Mouse (Mus musculus) frontal cortex, postnatal 10 days (tissue): ENCODE results near the gene Hmx1.

ENCODE experiments used
- DNase-seq, 2 experiments: peaks; one replicate each; pipeline ENCODE4 v3.0.0; 2022; ENCODE audit warnings: low spot score in 2 of 2, mixed read lengths in 1 of 2

Hmx1 gene

DNA sequence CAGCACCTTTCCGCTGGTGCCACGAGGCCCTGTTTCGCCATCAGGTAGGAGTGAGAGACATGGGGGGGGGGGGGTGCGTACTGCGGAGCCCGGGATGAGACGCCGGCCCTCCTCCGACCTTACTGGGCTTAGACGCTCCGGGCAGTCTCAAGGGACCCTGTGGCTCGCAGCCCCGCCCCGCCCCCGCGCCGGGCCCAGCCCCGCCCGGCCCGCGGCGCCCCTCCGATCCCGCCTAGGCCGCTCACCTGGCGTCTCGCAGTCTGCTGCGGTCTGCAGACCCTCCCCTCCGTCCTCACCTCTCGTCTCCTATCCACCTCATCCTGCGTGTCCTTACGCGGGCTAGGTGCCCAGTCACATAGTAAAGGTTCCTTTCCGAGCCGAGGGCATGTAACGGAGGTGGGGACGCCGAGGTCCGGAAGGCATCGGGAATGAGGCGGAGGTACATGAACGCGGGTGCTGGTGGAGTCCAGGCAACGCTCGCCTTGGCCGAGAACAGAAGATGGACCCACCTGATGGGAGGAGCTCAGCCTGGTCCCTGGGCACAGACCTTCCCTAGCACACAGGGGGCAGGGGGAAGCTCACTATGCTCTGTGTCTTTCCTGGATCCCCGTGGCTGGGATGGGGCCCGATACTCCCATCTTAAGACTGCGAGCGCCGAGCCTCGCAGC, 8.9 kb downstream of the Hmx1 start:
- DNase-seq: no peak

DNA sequence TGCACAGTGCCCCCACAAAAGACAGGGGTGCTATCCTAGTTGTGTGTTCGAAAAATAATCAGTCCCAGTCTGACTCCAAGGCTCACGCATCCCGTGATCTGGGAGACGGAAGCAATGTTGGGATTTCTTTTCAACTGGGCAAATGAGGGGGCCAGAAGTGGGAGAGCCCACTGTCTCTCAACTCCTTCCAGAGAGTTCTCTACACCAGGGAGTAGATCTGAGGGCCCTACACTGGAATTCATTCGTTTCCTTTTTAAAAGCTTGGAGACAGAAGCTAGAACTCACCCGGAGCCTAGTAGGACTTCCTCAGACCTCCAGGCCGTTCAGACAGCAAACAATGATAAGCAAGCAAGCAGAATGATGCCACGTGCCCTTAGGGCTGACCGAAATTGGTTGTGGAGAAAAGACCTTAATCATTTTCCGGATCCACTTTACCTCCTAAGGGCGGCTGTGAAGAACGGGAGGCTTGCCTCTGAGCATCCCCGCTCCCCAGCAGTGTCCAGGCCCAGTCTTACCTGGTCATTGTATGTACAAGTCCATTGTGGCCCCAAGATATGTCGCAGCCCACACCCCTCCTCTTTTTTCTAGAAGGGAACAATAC, 9.5 kb downstream of the Hmx1 start:
- no peak for DNase-seq

DNA sequence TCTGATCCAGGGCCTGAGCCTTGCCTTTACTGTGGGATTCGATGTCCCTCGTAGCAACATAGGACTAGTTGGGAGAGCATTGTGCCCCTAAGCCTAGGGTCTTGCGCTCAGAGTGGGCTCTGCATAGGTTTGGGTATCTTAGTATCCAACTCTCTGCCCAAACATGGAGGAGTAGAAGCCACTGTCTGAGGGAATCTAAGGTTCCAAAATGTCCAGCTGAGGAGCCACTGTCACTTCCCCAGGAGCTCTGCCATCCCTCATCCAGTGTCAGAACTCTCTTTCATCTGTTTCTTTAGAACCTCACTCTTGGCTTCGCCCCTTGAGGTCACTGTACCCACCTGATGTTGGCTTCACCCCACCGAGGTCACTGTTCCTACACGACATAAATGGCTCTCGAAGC, 10.2 kb downstream of the Hmx1 start:
- DNase-seq: no peak

DNA sequence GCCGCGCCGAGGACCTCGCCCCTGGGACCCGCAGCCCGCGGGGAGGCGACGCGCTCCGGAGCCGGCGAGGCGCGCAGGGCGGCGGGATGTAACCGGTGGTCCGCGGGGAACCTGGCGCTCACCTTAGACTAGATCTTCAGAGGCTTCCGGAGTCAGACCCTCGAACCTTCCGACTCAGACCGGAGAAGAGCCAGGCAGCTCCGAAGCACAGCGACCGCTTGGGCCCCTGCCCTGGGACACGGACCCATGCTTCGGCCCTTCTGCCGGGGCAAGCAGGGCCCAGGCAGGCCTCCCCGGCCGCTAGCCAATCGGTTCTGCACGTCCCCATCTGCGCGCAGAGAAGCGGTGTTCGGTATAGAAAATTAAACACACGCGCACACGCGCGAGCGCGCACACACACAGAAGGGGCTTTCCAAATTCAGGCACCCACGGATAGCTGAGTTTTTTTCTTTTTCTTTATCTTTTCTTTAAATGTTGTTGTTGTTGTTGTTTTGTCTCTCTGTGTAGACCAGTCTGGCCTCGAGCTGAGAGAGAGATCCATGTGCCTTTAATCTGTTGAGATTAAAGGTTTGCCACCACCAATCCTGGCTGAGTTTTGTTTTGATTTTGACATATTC, 10.9 kb downstream of the Hmx1 start:
- DNase-seq: no peak

DNA sequence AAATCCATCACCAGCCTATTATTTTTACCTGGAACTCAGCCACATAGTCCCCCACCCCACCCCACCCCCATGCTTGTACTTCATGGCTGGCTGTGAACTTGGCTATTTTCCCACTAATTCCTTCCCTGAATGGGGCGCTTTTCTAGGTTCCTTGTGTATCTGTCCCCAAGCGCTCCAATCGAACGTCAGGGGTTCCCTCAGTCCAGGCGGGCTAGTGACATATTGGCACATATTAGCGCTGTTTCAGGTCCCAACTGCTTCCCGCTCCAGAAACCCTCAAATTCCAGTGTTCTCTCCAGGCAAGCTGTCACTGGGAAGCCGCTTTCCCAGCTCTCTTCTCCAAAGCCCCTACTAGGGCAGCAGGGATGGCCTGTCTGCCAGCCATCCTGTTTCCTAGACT, 12.3 kb downstream of the Hmx1 start:
- no peak for DNase-seq

DNA sequence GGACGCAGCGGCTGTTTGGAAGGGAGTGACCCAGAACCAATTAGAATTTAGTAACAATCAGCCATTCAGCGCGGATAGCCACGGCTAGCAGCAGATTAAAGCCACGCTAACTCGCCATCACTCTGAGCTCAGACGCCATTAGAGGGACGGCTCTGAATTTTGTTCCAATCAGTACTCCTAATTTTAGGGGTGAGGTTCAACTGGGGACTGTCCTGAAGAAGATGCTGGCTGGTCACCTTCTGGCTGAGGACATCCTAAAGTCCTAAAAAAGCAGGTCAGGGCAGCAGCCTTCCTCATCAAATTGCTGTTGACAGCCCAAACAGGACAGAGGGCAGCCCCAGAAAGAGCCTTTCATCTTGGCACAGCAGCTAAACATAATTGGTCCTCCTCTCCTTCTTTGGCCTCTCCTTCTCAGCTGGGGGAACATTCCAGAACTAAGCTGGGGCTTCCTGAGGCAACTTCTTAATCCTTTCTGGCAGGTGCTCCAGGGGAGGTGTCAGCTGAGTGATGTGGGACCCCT, 18.6 kb downstream of the Hmx1 start:
- no peak for DNase-seq

DNA sequence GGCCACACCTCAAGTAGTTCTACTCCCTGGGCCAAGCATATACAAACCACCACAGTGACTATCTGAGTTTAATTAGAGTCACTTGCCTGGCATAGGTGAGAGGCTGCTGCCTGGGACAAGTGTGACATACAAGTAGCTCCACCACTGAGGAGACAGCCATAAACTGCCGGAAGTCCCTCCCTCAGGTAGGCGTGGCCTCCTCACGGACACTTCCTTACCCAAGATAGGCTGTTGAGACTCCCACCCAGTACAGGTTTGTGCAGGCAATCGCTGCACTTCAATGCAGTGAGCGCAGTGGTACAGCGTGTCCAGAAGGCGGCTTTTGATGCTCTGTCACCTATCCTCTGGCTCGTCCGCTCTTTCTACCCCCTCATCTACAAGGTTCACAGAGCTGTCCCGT, 22.1 kb downstream of the Hmx1 start:
- DNase-seq: no peak

DNA sequence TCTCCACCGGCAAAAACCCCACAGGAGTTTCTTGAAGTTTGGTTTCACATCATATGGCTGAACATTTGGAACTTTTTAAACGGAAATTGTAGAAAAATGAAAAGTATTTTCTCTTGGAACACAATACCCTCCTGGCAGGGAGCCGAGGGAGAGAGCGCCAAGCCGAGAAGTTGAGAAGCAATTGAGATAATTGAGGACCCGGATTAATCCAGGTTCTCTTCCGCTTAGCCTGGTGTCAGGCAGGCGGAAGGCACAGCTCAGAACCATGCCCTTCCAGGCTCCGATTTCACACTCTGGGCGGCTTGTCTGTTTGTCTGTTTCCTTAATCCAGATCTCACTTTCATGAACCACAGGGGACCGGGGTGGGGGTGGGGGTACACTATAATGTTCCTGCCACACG, 23.9 kb downstream of the Hmx1 start:
- DNase-seq: no peak

DNA sequence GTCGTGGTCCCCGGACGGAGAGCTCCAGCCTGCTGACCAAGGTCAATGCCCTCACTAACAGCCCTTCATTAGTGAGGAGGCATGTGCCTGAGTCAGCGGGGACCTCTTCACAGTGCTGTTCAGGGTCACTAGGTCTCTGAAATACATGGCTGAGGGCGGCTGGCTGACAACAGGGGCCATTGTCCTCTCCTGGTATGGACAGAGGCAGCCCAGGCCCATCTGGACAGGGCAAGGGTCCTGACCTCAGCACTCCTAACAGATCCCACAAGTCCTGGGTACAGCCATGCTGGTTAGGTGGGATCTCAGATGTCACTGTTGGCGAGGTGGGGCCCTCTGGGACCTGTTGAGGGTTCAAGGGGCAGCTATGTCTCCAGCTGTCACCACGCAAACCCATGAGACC, 28.8 kb downstream of the Hmx1 start:
- DNase-seq: no peak

DNA sequence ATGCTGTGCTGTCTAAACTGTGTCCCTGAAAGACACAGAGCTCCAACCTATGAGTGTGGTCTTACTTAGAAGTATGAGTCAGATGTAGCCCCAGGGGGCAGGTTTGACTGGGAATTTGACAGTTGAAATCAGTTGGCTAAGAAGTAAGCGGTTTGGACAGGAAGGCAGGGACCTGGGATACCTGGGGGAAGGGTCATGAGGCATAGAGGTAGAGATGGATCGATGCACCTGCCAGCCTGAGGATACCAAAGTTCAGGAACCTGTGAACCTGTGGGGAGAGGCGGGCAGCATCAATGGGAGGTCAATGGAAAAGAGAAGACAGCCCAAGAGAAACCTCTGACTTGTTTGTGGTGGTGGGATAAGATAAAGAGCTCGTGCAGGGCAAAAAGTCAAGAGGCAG, 32.7 kb downstream of the Hmx1 start:
- no peak for DNase-seq

DNA sequence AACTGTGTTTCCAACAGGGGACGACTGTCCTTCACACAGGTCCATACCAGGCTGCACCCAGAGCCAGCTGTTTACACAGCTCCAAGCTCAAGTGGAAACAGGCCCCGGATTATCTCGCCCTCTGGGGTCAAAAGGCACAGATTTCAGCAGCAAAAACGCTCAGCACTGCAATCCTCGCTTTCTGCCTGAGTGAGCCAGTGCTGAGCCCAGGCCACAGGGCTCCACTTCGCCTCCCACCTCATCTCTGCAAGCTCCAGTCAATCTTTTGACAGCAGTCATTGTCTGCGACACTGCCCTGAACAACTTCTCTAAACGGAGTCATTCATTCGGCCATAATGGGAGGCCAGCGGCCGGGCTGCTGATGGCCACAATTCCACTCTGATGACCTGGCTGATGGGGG, 36.3 kb downstream of the Hmx1 start:
- DNase-seq: no peak

DNA sequence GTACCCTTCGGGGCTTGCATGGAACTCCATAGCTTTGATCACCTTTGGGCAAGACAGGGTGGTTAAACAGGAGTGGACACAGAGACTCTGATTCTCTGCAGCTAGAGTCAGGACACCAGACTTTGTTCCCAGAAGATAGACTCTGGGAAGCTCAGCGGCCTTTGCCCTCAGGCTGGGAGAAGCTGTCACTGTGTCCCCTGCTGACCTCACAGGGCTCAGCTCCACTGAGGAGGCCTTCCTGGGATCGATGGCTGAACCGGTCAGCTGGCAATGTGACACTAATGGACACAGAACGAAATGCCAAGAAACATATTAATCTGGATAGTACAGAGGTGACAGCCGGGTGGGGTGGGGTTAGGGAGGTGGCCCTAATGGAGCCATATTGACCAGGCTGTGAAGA, 39.0 kb downstream of the Hmx1 start:
- DNase-seq: no peak

DNA sequence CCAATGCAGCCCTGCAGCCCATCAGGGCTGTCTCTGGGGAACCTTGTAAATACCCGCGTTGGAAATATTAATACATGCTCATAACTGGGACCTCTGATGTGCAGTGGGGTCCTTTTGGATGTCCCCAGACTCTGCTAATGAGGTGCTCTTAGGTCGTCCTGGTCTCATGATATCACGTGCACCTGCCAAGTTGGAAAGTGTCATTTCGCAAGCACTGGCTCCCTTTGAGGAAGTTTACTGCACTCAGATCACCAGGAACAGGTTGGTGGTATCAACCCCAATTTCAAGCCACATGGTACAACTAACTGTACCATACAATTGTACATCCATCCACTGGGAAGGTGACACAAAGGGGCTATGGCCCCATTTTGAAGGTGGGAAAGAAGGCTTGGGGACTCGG, 39.5 kb downstream of the Hmx1 start:
- DNase-seq: no peak

DNA sequence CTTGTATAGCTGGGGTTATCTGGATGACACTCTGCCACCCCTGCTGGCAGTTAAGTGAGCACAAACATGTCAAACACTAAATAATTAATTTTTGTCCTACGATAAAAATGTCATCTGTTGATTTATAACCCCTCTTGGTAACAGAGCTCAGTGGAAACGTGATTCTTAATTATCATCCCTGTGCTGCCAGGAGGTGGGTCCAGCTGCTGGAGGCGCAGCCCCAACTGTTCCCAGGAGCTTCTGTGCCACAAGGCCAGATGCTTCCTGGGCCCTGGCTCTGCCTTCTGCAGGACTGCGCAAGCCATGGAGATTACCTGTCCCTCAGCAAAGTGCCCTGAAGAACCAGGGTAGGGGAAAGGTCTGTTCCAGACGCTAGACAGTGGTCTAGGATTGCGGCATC, 43.2 kb downstream of the Hmx1 start:
- DNase-seq: no peak

DNA sequence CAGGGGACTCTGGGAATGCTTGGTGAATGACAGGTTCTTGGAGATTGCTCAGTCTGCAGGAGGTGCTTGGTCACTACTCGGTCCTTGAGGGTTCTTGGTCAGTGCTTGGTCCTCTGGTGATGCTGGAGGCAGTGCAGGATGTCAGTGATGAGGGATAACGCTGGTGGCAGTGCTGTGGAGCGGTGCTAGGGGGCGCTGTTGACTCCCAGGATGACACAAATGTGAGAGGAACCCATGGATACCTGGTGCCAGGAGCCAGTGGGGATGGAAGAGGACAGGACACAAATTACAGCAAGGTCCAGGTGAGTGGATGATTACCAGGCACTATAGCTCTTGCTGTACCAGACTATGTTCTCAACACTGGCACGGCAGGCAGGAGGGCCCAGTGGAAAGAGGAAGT, 45.1 kb downstream of the Hmx1 start:
- no peak for DNase-seq

DNA sequence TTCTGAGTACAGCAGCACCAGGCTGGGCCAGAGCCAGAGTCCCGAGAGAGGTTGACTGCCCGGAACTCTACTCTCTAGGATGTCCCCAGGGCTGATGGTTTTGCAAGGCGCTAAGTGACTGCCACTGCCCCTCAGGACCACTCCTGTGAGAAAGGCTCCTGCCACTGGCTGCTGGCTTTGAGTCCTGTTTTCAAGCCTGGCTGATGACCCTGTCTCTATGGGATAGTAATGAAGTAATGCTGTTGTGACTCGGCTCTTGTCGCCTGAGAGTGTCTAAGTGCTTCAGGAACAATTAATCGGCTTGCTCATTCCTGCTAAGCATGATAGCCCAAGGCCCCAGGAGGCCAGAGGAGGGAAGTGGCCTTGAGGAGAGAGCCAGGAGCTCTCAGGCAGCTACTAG, 45.8 kb downstream of the Hmx1 start:
- no peak for DNase-seq

DNA sequence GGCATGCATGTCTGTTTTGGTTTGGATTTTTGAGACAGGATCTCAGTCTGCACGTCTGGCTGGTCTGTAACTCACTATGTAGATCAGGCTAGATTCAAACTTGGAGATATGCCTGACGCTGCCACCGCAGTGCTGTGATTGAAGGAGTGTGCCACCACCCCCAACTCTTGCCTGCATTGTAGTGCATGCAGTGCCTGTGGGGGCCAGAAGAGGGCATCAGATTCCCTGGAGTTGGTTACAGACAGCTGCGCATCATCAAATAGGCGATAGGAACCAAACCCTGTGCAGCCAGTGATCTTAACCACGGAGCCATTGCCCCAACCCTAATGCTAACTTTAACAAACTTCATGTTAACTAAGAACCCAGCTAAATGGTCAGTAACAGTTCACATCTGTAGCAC, 49.9 kb downstream of the Hmx1 start:
- DNase-seq: no peak

DNA sequence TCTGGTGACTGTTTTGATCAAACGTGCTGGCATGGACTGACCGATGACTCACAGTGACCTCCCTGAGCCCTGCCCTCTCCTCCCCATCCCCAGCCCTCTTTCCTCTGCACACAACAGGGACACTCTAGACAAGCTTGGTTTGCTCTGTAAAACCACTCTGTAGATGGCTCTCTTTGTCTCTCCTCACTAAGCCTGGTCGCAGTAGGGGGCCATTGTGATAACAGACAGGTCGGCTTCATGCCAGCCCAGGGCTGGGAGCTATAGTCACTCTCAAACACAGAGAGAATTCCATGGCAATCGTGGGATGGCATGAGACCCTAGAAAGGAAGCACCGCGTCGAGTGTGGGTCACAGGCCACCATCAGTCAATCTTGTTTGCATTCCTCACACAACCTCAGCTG, 51.6 kb downstream of the Hmx1 start:
- no peak for DNase-seq

DNA sequence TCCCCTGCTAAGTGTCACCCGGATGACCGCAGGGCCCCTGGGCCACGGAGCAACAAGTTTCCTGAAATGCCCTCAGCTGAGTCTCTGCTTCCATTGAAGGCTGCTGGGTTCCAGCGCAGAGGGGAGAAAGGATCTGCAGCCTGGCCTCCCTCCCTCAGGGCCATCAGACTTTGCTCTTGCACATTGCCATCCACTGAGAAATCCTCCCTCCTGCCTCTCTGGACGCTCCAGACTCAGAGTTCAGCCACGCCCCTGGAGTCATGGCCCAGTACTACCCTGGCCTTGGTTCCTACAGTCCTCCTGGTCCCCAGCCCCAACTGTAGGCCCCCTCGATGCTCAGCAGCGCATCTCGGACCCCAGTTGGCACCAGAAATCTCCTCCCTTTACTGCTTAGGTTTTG, 52.5 kb downstream of the Hmx1 start:
- no peak for DNase-seq

DNA sequence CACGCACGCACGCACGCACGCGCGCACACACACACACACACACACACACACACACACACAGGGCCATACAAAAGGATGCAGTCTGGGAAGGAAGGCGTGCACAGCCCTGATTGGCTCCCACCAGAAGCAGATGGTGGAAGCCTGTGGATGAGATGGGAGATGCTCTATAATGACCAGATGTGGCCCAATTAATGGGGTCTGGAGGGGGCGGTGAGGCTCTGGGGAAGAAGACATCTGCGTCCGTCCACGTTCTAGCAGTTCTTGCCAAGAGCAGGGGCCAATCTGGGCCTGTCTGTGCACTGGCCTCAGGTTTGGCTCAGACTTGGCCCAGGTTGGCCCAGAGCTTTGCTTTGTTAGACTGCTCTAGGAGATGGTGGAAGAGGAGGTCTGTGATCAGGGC, 55.8 kb downstream of the Hmx1 start:
- no peak for DNase-seq

DNA sequence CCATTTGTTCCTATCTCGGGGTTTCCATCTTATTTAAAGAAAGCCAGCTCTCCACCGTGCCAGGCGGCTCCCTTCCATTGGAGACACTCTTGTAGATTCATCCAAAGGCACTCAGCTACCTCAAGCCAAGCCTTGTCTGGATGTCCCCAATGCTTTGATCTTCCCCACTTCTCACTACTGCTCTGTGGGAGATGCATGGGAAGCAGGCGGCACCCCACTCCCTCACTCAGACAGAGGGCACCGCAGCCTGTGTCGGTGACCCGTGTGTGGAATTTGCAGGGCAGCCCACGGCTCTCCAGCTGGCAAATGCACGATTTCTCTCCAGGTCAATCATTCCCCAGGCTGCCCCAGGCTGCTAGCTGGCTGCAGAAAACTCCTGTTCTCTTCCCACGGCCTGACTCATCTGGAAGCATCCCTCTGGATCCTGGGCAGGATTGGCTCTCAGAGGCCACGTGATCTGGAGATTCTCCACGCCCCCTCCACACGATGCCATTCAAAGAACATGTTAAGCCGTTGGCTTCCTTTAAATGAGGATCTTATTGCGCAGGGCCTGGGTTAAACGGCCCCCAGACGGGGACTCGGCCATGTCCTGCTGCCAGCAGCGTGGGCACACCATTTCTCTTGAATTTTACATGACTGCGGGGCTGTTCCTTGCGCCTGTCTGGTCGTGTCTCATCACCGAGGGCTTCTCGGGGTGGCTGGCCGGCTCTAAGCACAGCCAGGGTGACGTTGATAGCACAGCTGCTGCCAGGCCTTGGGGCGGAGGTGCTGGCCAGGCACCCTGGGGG, 58.9 kb downstream of the Hmx1 start:
- DNase-seq: peak; percentile 67 to 76
